Mouse (Mus musculus): ENCODE results near the gene Nmrk2. TPM values are rescaled to one million over a fixed set of nuclear protein-coding genes. Genes with fewer than 3 reads are reported as not detected.

The Nmrk2 gene
- polyA plus RNA-seq, 2 experiments: 0.43 to 0.87 TPM

DNA sequence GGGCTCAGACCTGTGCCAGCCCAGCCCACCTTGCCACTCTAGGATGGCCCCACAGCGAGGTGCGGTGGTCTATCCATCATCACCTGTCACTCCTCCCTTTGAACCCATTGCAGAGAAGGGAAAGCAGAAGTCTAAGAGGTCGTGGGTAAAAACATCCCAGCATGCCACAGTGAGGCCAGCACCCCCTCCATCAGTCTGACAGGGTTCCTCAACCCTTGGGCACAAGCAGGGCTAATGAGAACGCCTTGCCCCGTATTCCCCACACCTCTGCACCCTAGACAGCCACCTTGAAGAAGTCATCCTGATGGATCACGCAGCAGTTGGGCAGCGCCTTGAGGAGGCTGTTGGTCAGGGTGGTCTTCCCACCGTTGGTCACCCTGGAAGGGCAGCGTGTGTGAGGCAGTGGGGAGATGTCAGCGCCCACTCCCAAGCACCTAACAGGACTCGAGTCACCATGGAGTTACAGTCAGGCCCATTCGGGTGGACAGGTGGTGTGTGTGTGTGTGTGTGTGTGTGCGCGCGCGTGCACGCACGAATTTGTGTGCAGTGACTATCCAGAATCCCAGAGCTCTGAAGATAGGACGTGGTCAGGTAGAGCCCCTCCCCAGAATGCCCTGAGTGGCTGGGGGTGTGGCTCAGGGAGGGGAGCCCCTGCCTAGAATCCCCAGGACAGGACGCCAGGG is 1.1 kb downstream of the Nmrk2 start:
- Histone ChIP-seq H3K36me3 (ENCODE audit: control insufficient read depth, insufficient read depth, low read length) (no peaks in the 10 kb centered on the region), H3K9ac (ENCODE audit: low read depth, low read length, severe bottlenecking) (no peak overlapping the region), H3K9me3 (ENCODE audit: control insufficient read depth, low read length) (no peaks in the 10 kb centered on the region), H3K27me3 (ENCODE audit: control insufficient read depth, insufficient read depth, low read length) (peaks cover 11% of the 10 kb centered on the region; the same call in 1 of the 2 replicates), H3K4me3 (replicated peaks; ENCODE audit: low read length) (no peak overlapping the region), H3K4me2 (replicated peaks; ENCODE audit: low read depth, low read length, severe bottlenecking) (no peak overlapping the region), H3K27ac (replicated peaks; ENCODE audit: low read depth, low read length) (no peak overlapping the region), H3K4me1 (ENCODE audit: control insufficient read depth, insufficient read depth, low read length) (no peaks in the 10 kb centered on the region)
- 74% methylated on average over 20 of the region's 20 CpGs for WGBS
- ATAC-seq (ENCODE audit: low FRiP score, low read depth) (no peak), DNase-seq (ENCODE audit: low spot score) (no peak)
- TF ChIP-seq POLR2A (IDR thresholded peaks at IDR 0.05; ENCODE audit: borderline replicate concordance, extremely low read depth, insufficient read depth, insufficient read length): no peak

DNA sequence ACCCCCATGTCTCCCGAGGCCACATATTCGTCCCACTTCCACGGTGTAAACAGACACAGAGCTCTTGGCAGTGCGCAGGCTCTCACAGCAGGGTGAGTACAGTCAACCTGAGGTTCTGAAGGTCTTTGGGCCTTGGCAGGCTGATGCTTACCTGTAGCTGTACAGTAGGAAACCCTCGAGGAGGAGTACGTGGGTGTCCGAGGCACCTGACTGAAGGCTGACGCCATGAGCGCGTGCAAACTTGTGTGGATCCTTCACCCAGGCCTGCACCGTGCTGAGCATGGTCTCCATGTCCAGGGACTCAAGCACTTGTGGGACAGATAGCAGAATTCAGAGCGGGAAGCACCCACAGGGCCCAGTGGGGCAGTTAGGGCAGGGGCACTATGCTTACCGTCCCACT is 1.7 kb downstream of the Nmrk2 start:
- no peak for TF ChIP-seq POLR2A (IDR thresholded peaks at IDR 0.05; ENCODE audit: borderline replicate concordance, extremely low read depth, insufficient read depth, insufficient read length)

DNA sequence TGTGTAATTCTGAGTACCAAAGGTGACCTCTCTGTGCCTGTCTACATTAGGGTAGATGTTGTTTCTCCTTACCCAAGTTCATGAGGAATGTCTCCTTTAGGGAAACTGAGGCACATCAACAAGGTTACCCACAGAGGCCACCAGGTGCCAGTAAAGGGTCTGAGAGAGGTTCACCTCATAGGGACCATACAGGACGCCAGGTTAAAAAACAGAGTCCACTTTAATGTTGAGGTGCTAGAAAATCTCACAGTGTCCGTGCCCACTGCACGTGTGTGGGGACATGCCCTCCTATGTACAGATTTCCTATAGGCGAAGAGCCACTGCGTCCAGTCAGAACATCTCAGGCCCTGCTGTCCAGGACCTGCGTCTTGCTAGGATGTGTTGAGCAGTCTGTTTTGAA is 2.9 kb downstream of the Nmrk2 start:
- no peaks in the 10 kb centered on the region for H3K9me3 ChIP-seq (ENCODE audit: control insufficient read depth, low read length)
- no peak for TF ChIP-seq POLR2A (IDR thresholded peaks at IDR 0.05; ENCODE audit: borderline replicate concordance, extremely low read depth, insufficient read depth, insufficient read length)
- WGBS: 87% methylated on average over 6 of the region's 6 CpGs
- H3K9ac ChIP-seq (ENCODE audit: low read depth, low read length, severe bottlenecking): no peak overlapping the region
- H3K4me3 ChIP-seq (replicated peaks; ENCODE audit: low read length): no peak overlapping the region
- H3K4me1 ChIP-seq (ENCODE audit: control insufficient read depth, insufficient read depth, low read length): peaks cover 7% of the 10 kb centered on the region; the same call in 1 of the 2 replicates
- ATAC-seq (ENCODE audit: low FRiP score, low read depth) (no peak), DNase-seq (ENCODE audit: low spot score) (no peak)
- no peak overlapping the region for H3K4me2 ChIP-seq (replicated peaks; ENCODE audit: low read depth, low read length, severe bottlenecking)
- no peak overlapping the region for H3K27ac ChIP-seq (replicated peaks; ENCODE audit: low read depth, low read length)
- H3K36me3 ChIP-seq (ENCODE audit: control insufficient read depth, insufficient read depth, low read length): no peaks in the 10 kb centered on the region
- peaks cover 21% of the 10 kb centered on the region for H3K27me3 ChIP-seq (ENCODE audit: control insufficient read depth, insufficient read depth, low read length)

More for the DNA sequence above, 1.7 kb downstream of the Nmrk2 start:
- Histone ChIP-seq H3K9me3 (ENCODE audit: control insufficient read depth, low read length) (no peaks in the 10 kb centered on the region), H3K27me3 (ENCODE audit: control insufficient read depth, insufficient read depth, low read length) (peaks cover 11% of the 10 kb centered on the region), H3K4me2 (replicated peaks; ENCODE audit: low read depth, low read length, severe bottlenecking) (no peak overlapping the region), H3K27ac (replicated peaks; ENCODE audit: low read depth, low read length) (no peak overlapping the region), H3K36me3 (ENCODE audit: control insufficient read depth, insufficient read depth, low read length) (no peaks in the 10 kb centered on the region), H3K4me3 (replicated peaks; ENCODE audit: low read length) (no peak overlapping the region), H3K4me1 (ENCODE audit: control insufficient read depth, insufficient read depth, low read length) (no peaks in the 10 kb centered on the region), H3K9ac (ENCODE audit: low read depth, low read length, severe bottlenecking) (no peak overlapping the region)
- 81% methylated on average over 13 of the region's 13 CpGs for WGBS
- DNase-seq (ENCODE audit: low spot score) (no peak), ATAC-seq (ENCODE audit: low FRiP score, low read depth) (no peak)

DNA sequence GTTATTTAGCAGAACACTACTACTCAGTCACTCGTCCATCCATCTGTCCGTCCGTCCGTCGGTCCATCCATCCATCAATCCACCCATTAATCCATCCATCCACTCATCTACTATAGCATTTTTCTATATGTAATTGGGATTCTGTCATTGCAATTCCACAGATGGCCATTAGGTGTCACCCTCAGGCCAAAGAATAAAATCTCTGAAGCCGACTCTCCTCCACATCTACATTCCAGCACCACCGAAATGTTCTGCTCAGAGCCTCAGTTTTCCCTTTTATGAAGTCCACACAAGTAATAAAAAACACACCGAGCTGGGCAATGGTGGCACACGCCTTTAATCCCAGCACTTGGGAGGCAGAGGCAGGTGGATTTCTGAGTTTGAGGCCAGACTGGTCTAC is 3.6 kb downstream of the Nmrk2 start:
- DNase-seq (ENCODE audit: low spot score): peak; percentile 78
- peaks cover 24% of the 10 kb centered on the region for H3K27me3 ChIP-seq (ENCODE audit: control insufficient read depth, insufficient read depth, low read length)
- WGBS: 2% methylated on average over 9 of the region's 9 CpGs

DNA sequence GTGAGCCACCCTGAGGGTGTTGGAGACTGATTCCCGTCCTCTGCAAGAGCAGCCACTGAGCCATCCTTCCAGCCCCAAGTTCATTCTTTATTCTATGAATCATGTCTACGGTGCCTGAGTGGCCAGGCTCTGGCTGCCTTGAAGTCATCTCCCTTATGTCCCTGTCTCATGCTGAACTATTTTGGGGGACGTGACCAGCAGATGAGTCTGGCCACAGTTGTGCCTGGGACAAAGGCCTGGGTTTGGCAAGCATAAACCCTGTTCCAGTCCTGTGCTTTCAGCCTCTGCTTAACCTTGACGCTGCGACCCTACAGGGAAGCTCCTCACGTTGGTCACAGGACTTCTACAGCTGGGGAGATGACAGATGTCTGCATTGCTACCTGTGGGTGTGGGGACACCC is 4.5 kb downstream of the Nmrk2 start:
- no peak overlapping the region for H3K9ac ChIP-seq (ENCODE audit: low read depth, low read length, severe bottlenecking)

More for the DNA sequence above, 3.6 kb downstream of the Nmrk2 start:
- Histone ChIP-seq H3K4me1 (ENCODE audit: control insufficient read depth, insufficient read depth, low read length) (peaks cover 11% of the 10 kb centered on the region), H3K4me2 (replicated peaks; ENCODE audit: low read depth, low read length, severe bottlenecking) (no peak overlapping the region), H3K36me3 (ENCODE audit: control insufficient read depth, insufficient read depth, low read length) (no peaks in the 10 kb centered on the region), H3K9me3 (ENCODE audit: control insufficient read depth, low read length) (no peaks in the 10 kb centered on the region), H3K27ac (replicated peaks; ENCODE audit: low read depth, low read length) (no peak overlapping the region), H3K9ac (ENCODE audit: low read depth, low read length, severe bottlenecking) (no peak overlapping the region), H3K4me3 (replicated peaks; ENCODE audit: low read length) (no peak overlapping the region)
- no peak for TF ChIP-seq POLR2A (IDR thresholded peaks at IDR 0.05; ENCODE audit: borderline replicate concordance, extremely low read depth, insufficient read depth, insufficient read length)
- ATAC-seq (ENCODE audit: low FRiP score, low read depth): no peak

More for the DNA sequence above, 4.5 kb downstream of the Nmrk2 start:
- TF ChIP-seq POLR2A (IDR thresholded peaks at IDR 0.05; ENCODE audit: borderline replicate concordance, extremely low read depth, insufficient read depth, insufficient read length): no peak
- peaks cover 17% of the 10 kb centered on the region for H3K4me1 ChIP-seq (ENCODE audit: control insufficient read depth, insufficient read depth, low read length)
- DNase-seq (ENCODE audit: low spot score) (no peak), ATAC-seq (ENCODE audit: low FRiP score, low read depth) (no peak)
- no peaks in the 10 kb centered on the region for H3K9me3 ChIP-seq (ENCODE audit: control insufficient read depth, low read length)
- H3K27ac ChIP-seq (replicated peaks; ENCODE audit: low read depth, low read length): no peak overlapping the region
- no peak overlapping the region for H3K4me3 ChIP-seq (replicated peaks; ENCODE audit: low read length)
- H3K36me3 ChIP-seq (ENCODE audit: control insufficient read depth, insufficient read depth, low read length): no peaks in the 10 kb centered on the region
- H3K4me2 ChIP-seq (replicated peaks; ENCODE audit: low read depth, low read length, severe bottlenecking): no peak overlapping the region
- WGBS: 52% methylated on average over 6 of the region's 6 CpGs
- H3K27me3 ChIP-seq (ENCODE audit: control insufficient read depth, insufficient read depth, low read length): peaks cover 24% of the 10 kb centered on the region

Data from limb, embryonic 14.5 days (tissue).